Mouse (Mus musculus) NIH3T3 (cell line): Measurements from ENCODE around the gene Wnt8b.
"Not testable (repeated sequence)": the region's sequence is repeated elsewhere in the genome, so short reads cannot be mapped to it uniquely, and the experiment has no call there.

ENCODE experiments used
- DNase-seq: peaks from one replicate; pipeline ENCODE4 v3.0.0-alpha.2; 2012; ENCODE audit warnings: low read depth

The Wnt8b gene

DNA sequence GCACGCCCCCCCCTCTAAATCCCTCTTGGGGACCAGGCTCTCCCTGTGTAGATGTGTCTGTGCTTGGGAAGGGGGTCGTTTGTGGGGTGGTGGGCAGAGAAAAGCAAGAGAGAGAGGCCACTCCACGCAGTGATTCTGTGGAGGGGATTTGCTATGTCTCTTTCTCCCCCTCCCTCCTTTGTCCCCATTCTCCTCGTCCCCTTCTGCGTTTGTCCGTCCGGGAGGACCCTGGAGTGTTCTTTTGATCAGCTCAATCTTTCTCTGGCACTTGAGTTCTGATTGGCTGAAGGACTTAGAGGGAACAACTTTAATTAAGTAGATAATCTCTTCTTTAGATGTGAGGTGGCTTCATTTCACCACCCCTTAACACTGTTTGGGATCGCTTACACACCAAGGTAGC, at the start of gene Wnt8b:
TSS of gene Wnt8b (plus strand) at position 345 of the 400 bp plus-strand sequence.
- no peak for DNase-seq

DNA sequence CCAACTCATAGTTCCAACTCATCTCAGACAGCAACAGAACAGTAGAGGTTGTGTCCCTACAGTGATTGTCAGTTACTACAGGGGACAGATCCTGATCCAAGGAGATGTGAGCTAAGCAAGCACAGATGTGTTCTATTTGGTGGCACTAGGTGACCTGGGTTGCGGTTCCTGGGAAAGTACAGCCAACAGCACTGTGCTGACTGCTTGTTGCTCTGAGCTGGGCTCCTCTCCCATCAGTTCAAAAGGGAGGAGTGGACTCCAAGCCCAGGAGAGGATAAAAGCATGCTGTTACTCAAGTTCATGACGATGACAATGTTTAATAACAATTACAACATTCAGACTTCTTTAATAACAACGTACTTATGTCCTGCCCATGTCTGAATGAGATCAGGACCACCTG, 47.5 kb upstream of the Wnt8b start:
- no peak for DNase-seq

DNA sequence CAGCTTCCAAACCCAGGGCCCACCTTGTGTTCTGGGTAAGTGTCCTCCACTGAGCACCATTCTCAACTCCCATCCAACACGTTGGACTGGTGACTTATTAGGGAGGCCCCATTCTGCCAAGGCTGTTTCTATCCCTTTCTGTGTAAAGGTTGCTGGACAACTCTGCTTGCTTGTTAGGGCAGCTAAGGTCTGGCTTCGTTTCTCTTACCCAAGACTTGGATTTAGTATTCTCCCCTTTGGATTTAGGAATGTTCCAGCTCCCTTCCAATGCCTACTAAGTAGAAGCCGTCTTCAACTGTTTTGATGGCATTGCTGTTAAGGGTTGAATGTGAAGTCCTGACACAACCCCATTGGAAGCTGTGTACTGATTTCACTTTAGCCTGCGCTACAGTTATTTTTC, 45.3 kb upstream of the Wnt8b start:
- no peak for DNase-seq

- no peak for DNase-seq
These were observed 38.4 kb upstream of the Wnt8b start for GRCm38 (mm10) chr19:44454862-44455261.

- no peak for DNase-seq
These were observed 37.9 kb upstream of the Wnt8b start for GRCm38 (mm10) chr19:44455356-44455755.

DNA sequence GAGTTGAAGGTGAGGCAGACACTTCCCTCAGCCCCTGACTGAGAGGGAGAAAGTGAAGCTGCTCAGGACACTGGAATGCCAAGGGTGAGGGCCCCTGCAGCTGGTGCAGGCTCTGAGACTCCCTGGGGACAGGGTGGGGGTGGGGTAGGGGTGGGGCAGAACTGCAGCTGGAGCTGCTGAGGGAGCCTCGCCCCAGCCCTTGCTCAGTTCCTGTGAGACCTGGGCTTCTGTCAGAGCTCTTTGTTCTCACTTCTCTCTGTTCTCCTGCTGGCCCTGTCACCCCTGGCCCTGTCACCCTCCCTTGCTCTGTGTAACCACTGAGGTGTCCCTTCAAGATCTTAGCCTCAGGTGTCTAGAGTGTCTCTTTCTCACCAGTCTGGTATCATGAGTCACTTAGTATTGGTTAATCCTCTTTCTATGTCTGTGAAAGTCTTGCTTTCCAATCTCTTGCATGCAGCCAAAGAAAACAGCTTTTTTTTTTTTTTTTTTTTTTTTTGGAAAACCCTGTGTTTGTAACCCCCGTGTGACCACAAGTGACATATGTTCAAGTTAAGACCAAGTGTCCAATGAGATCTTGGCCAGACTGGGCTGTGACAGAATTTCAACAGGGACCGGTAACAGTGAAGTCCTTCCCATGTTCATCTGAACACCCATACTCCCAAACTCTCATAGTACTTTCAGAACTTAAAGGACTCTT, 35.8 kb upstream of the Wnt8b start:
- no peak for DNase-seq

DNA sequence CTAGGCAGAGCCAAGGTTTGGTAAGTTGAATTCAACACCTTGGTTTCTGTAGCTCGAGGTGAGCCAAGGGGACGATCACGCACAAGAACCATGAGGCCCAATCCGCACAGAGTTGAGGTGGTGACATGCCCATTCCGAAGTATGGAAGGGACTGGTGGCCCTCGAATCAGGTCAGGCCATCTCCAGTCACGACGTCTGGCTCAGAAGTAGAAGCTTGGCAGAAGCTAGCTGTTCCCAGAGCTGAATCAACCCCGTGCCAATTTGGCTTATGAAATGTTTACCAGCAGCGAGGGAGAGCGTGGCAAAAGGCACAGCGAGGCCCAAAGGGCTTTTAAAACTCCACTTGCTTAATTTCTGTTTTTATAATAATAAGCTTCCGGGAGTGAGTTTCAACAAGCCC, 34.6 kb upstream of the Wnt8b start:
- no peak for DNase-seq

- DNase-seq, result peak; percentile 66
These were observed 32.8 kb upstream of the Wnt8b start for GRCm38 (mm10) chr19:44460441-44460840.

GRCm38 (mm10) chr19:44461500-44461899, 31.8 kb upstream of the Wnt8b start:
- no peak for DNase-seq

- DNase-seq, result peak; percentile 72
These were observed 31.1 kb upstream of the Wnt8b start for GRCm38 (mm10) chr19:44462141-44462540.

DNA sequence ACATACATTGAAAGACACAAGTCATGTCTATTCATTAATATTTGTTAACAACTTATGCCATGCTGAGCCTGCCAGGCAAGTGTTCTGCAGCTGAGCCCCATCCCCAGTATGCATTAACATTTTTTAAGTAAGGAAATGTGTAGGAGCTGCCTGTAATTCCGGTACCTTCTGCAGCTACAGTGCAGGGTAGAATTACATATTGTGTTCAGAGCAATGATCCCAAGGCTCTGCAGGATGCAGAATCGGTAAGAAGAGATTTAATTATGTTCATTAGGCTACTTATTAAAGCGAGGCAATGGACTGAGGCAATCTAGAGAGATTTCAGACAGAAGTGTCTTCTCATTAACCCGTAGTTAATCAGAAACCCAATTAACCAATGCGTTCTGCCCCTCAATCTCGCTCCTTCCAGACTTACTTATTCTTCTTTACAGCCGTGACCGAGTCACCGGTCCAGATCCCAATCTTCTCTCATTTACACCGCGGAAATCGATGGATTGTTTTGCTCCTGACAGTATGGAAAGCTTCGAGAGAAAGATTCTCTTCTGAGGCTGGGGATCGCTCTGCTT, 27.2 kb upstream of the Wnt8b start:
- DNase-seq, result not testable (repeated sequence)

DNA sequence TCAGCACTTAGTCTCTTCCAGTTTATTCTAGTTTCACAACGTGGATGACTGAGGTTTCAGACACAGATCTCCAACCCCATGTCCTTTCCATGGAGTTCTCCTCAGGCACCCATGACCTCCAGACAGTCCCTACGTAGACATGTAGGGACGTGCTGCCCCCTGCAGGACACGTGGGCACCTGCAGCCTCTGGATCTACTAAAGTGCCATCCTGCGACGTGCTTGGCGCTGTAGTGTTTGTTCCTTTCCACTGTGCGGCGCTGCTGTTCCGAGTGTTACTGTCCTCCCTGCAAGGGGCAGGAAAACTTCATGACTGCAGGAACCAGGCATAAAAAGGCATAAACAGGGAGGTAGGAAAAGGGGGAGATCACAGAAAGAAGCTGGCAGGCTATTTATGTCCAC, 19.1 kb upstream of the Wnt8b start:
- peak; percentile 90 for DNase-seq

DNA sequence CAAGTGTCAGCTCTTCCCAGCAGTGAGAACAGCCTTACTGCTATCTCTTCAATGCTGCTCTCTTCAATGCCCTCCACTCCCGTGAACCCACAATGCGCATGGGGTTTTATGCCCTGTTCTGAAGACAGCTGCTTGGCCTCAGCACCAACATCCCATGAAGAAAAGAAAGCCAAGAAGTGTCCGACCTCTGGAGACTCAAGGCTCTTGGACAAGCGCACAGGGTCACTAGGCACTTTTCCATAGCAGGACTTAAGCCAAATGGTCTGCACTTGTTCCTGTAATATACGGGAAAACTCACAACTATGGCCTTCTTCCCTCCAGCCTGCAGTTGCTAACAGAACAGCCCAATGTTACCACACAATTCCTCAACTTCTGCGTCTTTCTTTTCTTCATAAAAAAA, 18.0 kb upstream of the Wnt8b start:
- DNase-seq, result no peak

- DNase-seq, result peak; percentile 56
These were observed 16.7 kb upstream of the Wnt8b start for GRCm38 (mm10) chr19:44476541-44476940.

- peak; percentile 68 for DNase-seq
These were observed 6.0 kb upstream of the Wnt8b start for GRCm38 (mm10) chr19:44487266-44487665.

- DNase-seq, result no peak
These were observed 3.2 kb downstream of the Wnt8b start for GRCm38 (mm10) chr19:44496511-44496910.

GRCm38 (mm10) chr19:44496941-44497340, 3.7 kb downstream of the Wnt8b start:
- DNase-seq, result no peak

DNA sequence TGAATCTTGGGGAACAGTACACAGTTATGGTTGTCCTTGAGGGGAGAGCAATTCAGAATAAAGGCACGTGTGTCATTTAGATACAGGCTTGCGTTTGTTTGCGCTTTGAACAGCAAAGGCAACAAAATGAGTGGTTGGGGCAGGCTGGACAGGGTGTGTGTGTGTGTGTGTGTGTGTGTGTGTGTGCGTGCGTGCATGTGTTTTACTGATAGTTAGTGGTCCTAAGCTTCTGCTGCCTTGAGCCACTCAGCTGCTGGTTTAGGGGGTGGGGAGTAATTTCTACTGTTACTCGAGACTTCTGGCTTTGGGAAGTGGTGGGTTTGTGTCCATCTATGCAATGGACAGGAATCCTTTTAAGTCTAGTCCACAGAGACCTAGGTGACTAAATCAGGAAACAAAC, 5.7 kb downstream of the Wnt8b start:
- DNase-seq, result no peak

DNA sequence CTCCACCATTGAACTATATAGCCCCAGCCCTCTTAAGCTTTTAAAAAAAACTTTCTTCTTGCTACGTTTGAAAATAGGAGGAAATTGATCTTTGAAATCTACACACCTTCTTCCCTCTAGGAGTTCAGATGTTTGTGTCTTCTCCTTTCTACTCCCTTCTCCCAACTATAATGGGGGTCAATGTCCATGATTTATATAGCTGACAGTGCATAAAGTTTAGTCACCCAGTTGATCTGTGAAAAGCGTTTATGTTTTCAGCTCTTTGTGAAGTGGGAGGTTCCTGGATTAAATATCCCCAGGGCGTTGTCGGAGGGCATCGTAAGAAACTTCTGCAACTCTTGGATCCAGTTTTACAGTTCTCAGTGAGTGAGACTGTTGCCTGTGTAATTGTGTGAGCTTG, 7.0 kb downstream of the Wnt8b start:
- DNase-seq, result no peak

DNA sequence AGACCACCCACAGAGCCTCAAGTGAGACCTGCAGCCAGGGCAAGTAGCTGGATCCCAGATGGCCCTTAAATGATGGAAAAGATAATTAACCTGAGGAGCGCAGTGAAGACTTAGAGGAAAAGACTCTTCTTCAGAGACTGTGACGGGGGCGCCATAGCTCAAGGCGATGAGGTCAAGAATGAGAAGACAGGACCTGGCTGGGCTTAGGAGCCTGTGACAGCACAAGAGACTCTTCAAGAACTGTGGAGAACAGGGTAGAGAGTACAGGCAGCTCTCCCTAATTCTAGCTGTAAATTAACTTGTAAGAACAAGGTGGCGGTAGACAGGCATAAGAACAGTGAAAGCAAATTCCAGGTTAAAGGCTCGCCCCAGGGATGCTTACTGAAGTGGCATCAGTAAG, 8.7 kb downstream of the Wnt8b start:
- no peak for DNase-seq

DNA sequence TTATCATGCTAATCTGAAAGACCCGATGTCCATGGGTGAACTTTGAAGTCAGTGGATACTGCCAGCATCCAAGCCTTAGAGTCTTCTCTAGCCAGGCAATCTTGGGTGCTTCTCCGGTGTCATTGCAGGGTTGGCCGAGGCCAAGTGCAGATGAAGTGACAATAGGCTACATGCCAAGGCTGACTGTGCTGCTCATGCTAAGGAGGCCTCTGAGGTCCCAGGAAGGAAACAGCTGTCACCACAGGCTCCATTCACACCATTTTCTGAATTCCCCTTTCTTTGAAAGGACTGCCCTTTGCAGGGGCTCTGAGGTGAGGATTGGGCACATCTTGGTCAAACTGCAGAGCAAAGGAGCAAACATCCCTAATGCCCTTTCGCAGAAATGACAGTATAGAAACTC, 9.5 kb downstream of the Wnt8b start:
- no peak for DNase-seq

DNA sequence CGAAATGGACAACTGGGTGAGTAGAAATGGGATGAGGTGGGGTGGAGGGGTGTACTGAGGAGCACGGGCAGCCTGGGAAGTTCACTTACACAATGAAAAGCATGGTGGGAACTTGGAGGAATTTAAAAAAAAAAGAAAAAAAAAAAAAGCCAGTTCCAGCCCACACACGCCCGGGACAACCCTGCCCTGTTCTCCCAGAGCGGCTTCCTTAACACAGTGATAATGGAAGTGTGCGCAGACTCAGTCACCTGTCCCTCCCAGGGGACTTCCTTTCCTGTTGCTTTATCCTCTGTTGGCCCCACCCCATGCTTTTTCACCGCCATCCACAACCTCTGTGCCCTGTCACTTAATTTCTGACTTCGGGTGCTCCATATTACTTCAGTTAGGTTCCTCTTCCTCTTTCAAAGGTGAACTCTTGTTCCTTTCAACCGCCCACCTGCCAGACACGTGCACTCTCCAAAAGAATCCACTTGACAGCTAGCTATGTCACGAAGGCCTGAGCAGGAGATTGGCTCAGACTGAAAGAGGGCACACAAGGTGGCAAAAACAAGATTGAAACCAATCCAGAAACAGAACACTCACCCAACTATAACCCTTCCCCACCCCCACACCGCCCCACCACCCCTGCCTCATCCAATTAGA, 17.4 kb downstream of the Wnt8b start:
- DNase-seq, result no peak

DNA sequence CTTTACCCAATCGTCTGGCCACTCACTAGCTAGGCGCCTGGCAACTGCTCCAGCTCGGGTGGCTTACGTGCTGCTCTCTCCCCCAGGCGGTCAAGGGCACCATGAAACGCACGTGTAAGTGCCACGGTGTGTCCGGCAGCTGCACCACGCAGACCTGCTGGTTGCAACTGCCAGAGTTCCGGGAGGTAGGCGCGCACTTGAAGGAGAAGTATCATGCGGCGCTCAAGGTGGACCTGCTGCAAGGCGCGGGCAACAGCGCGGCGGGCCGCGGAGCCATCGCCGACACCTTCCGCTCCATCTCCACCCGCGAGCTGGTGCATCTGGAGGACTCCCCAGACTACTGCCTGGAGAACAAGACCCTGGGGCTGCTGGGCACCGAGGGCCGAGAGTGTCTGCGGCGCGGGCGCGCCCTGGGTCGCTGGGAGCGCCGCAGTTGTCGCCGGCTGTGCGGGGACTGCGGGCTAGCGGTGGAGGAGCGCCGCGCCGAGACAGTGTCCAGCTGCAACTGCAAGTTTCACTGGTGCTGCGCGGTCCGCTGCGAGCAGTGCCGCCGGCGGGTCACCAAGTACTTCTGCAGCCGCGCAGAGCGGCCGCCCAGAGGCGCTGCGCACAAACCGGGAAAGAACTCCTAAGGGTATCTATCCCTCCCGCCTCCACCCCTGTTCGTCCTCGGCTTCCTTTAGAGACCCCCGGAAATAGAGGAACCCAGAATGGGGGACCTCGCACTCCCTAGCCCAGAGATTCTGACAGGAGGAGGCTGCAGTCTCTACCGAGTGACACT, 18.4 kb downstream of the Wnt8b start:
- DNase-seq, result no peak
